Mouse (Mus musculus): ENCODE results near the gene Ech1. TPM values are rescaled to one million over a fixed set of nuclear protein-coding genes. Genes with fewer than 3 reads are reported as not detected.
A peak's percentile ranks its signal among the peaks of the same experiment; 100 is the strongest.

The Ech1 gene
- polyA plus RNA-seq (2015; fragmentation: Nextera tagmentation; extraction: Ambion mirVana), result 224 and 234 TPM in 2 replicates

DNA sequence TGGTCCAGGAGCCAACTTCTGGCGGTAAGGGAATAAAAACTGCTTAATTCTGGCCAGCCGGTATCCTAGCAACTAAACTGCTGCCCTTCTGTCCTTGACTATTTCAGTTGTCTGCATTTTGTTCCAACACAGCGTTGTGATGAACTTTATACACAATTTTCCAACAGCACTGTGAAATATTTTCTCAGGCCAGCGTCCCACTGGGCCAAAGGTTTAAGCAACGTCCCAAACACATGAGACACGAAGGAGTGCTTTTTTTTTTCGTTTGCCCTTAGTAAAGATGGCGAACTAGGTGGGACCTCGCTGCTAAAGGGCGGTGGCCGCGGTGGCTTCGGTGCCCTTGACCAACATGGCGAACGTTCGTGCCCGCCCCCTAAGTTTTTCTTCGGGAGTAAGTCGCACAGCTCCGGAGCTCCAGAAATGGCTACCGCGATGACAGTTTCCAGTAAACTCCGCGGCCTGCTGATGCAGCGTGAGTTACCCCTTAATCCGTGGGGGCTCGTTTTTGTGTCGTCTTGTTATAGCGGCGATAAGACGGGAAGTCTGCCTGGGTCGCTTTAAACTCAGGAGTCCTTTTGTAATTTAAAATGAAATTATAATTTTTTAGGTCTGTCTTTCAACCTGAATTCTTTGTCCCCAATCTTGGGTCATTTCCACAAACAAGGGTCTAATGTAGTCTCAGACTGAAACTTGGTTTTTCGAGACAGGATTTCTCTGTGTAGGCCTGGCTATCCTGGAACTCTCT is at the start of gene Ech1:
Gene Ech1, plus strand, starts transcription at position 277 of the 745 bp plus-strand sequence.
- H3K9ac ChIP-seq, result peak within 1 kb of the TSS; percentile 56
- H3K27me3 ChIP-seq, result no peaks in the 10 kb centered on the region
- no peaks in the 10 kb centered on the region for H3K9me3 ChIP-seq (replicated peaks)
- ATAC-seq (replicated peaks; ENCODE audit: insufficient number of reproducible peaks, insufficient read depth, low FRiP score, low read depth), result peak; percentile 81
- H3K4me2 ChIP-seq, result peak within 1 kb of the TSS; percentile 62
- peaks cover 52% of the 10 kb centered on the region for H3K4me1 ChIP-seq (replicated peaks)
- peak within 1 kb of the TSS; percentile 54 for H3K4me3 ChIP-seq
- peak within 1 kb of the TSS; percentile 88 for H3K27ac ChIP-seq
- H3K36me3 ChIP-seq, result peaks cover 37% of the 10 kb centered on the region
- 2% methylated on average over 33 of the region's 33 CpGs for WGBS

DNA sequence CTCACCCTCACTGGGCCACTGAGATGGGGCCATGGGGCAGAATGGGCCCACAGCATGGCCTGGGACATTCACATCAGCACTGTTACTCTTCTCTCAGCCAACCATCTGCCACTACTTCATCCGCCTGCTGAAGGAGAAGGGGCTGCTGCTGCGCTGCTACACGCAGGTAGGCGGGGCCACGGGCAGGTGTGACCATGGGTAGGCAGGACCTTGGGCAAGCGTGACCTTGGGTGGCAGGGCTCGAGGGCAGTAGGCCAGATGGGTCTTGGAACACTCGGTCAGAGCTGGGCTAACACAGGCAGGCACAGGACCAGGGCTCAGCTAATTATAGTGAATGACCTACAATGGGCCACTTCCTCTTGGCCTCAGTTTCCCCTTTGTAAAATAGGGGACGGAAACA is 46.2 kb upstream of the Ech1 start:
- no peak for ATAC-seq (replicated peaks; ENCODE audit: insufficient number of reproducible peaks, insufficient read depth, low FRiP score, low read depth)
- Histone ChIP-seq H3K4me3 (no peak overlapping the region), H3K9ac (no peak overlapping the region), H3K27ac (no peak overlapping the region), H3K4me2 (no peak overlapping the region), H3K9me3 (replicated peaks) (no peaks in the 10 kb centered on the region), H3K27me3 (no peaks in the 10 kb centered on the region), H3K36me3 (peaks cover 6% of the 10 kb centered on the region; the same call in 1 of the 2 replicates), H3K4me1 (replicated peaks) (peaks cover 17% of the 10 kb centered on the region)
- WGBS, result 79% methylated on average over 9 of the region's 9 CpGs

DNA sequence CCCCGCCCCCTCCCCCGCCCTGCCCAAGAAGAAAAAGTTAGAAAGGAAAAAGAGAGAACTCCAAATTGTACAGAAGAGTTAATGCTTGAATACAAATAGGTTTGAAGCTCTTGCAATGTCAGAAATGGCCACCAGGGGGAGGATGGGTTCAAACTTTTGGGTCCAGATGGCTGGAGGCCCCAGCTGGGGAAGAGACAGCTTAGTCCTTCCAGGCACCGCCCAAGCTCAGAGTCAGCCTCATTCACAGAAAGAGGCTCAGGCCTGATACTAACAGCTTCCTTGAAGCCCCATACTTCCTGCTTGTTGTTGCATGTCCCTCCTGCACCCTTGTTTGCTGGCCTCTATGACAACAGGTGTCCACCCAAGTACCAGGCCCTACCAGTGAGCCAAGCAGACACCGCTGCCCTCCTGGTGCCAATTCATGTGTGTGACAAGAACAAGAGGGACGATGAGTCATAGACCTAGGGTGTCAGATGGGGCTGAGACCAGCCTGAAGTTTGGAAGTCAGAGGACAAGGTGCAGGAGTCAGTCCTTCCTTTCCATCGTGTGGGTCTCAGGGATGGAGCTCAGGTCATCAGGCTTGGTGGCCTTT is 44.9 kb upstream of the Ech1 start:
- peak overlapping the region; percentile 57 for H3K27ac ChIP-seq
- no peak overlapping the region for H3K9ac ChIP-seq
- H3K9me3 ChIP-seq (replicated peaks), result no peaks in the 10 kb centered on the region
- ATAC-seq (replicated peaks; ENCODE audit: insufficient number of reproducible peaks, insufficient read depth, low FRiP score, low read depth), result peak; percentile 20; the same call in 1 of the 2 replicates
- 42% methylated on average over 6 of the region's 6 CpGs for WGBS
- H3K36me3 ChIP-seq, result peaks cover 10% of the 10 kb centered on the region; the same call in 1 of the 2 replicates
- no peaks in the 10 kb centered on the region for H3K27me3 ChIP-seq
- H3K4me3 ChIP-seq, result no peak overlapping the region
- peaks cover 17% of the 10 kb centered on the region for H3K4me1 ChIP-seq (replicated peaks)
- no peak overlapping the region for H3K4me2 ChIP-seq

DNA sequence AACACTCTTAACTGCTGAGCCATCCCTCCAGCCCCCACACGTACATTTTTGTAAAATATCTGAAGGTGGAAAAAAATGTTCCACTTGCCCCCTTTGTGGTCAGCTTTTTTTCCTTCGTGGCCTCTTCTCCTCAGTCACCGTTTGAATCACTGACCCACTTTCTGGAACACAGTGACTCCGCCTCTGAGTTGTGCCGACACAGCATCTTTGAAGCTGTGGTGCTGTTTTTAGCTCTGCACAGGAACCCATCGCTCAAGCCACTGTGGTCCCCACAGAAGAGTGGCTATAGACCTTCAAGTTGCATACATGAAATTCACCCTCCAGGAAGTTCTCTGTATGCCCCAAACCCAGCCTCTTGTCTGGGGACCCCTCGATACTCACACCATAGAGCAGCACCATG is 44.2 kb upstream of the Ech1 start:
- Histone ChIP-seq H3K36me3 (peaks cover 13% of the 10 kb centered on the region), H3K4me3 (no peak overlapping the region), H3K4me2 (no peak overlapping the region), H3K9ac (no peak overlapping the region), H3K27ac (peak overlapping the region; percentile 57), H3K4me1 (replicated peaks) (peaks cover 17% of the 10 kb centered on the region), H3K9me3 (replicated peaks) (no peaks in the 10 kb centered on the region), H3K27me3 (no peaks in the 10 kb centered on the region)
- ATAC-seq (replicated peaks; ENCODE audit: insufficient number of reproducible peaks, insufficient read depth, low FRiP score, low read depth), result no peak
- 54% methylated on average over 7 of the region's 7 CpGs for WGBS

DNA sequence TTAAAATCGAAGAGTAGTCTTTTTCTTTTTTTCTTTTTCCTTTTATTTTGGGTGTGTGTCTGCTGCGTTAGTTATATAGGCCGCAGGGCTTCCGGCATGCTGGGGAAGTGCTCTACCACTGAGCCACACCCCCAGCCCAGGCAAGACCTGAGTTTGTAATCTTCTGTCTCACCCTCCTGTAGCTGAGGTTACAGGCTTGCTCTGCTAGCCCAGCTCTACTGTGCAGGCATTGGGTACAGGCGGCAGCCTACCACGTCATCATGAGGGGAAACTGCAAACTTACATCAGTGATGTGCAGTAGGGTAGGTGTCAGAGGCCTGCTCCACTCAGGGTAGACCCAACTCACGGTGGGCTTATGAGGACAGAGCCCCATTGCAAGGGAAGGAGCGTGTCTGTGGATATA is 43.8 kb upstream of the Ech1 start:
- 0 out of 2 replicates have a peak overlapping the region, but pooled peaks have one; percentile 0 for H3K27ac ChIP-seq
- peaks cover 17% of the 10 kb centered on the region for H3K4me1 ChIP-seq (replicated peaks)
- H3K9me3 ChIP-seq (replicated peaks), result no peaks in the 10 kb centered on the region
- peaks cover 13% of the 10 kb centered on the region for H3K36me3 ChIP-seq
- H3K4me3 ChIP-seq, result no peak overlapping the region
- H3K9ac ChIP-seq, result no peak overlapping the region
- no peaks in the 10 kb centered on the region for H3K27me3 ChIP-seq
- no peak for ATAC-seq (replicated peaks; ENCODE audit: insufficient number of reproducible peaks, insufficient read depth, low FRiP score, low read depth)
- WGBS, result 82% methylated on average over 8 of the region's 8 CpGs
- H3K4me2 ChIP-seq, result no peak overlapping the region

DNA sequence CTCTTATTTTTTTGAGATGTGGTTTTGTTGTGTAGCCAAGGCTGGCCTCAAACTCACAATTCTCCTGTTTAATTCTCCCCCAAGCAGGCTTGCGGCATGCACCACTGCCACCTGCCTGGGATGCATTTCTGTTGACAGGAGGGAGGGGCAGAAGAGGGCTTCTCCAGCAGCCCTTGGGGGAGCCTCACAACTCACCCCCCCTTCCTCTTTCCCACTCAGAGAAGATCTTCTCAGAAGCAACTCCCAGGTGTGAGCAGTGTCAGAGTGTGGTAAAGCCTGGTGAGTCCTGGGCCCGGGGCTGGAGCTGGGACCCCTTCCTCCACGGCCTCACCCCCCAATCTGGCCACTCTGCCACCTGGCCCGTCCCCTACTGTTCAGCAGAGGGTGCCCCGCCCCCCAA is 39.9 kb upstream of the Ech1 start:
- no peaks in the 10 kb centered on the region for H3K9me3 ChIP-seq (replicated peaks)
- no peak overlapping the region for H3K9ac ChIP-seq
- WGBS, result 66% methylated on average over 5 of the region's 5 CpGs
- H3K27me3 ChIP-seq, result no peaks in the 10 kb centered on the region
- H3K4me1 ChIP-seq (replicated peaks), result peaks cover 22% of the 10 kb centered on the region
- ATAC-seq (replicated peaks; ENCODE audit: insufficient number of reproducible peaks, insufficient read depth, low FRiP score, low read depth), result no peak
- no peak overlapping the region for H3K4me2 ChIP-seq
- H3K4me3 ChIP-seq, result no peak overlapping the region
- H3K36me3 ChIP-seq, result peaks cover 13% of the 10 kb centered on the region
- H3K27ac ChIP-seq, result no peak overlapping the region

DNA sequence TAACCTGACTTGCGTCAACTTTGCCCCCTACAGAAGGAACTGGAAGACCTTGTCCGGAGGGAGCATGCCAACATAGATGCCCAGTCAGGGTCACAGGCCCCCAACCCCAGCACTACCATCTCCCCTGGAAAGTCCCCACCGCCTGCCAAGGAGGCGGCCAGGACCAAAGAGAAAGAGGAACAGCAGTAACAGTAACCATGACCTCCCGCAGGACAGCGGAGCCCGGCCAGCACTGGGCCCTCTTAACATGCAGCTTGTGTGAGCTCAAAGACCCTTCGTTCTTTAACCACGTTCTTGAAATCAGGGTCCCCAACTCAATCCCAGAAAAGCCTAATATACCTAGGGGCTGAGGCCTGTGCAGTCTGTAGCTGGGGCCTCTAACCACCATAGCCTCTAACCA is 37.1 kb upstream of the Ech1 start:
- no peaks in the 10 kb centered on the region for H3K9me3 ChIP-seq (replicated peaks)
- no peak overlapping the region for H3K9ac ChIP-seq
- no peaks in the 10 kb centered on the region for H3K27me3 ChIP-seq
- no peak overlapping the region for H3K4me3 ChIP-seq
- no peak for ATAC-seq (replicated peaks; ENCODE audit: insufficient number of reproducible peaks, insufficient read depth, low FRiP score, low read depth)
- 85% methylated on average over 9 of the region's 9 CpGs for WGBS
- H3K4me2 ChIP-seq, result no peak overlapping the region
- H3K4me1 ChIP-seq (replicated peaks), result 0 out of 2 replicates have a peak, but pooled peaks cover 8% of the 10 kb centered on the region
- H3K36me3 ChIP-seq, result peaks cover 13% of the 10 kb centered on the region
- no peak overlapping the region for H3K27ac ChIP-seq

DNA sequence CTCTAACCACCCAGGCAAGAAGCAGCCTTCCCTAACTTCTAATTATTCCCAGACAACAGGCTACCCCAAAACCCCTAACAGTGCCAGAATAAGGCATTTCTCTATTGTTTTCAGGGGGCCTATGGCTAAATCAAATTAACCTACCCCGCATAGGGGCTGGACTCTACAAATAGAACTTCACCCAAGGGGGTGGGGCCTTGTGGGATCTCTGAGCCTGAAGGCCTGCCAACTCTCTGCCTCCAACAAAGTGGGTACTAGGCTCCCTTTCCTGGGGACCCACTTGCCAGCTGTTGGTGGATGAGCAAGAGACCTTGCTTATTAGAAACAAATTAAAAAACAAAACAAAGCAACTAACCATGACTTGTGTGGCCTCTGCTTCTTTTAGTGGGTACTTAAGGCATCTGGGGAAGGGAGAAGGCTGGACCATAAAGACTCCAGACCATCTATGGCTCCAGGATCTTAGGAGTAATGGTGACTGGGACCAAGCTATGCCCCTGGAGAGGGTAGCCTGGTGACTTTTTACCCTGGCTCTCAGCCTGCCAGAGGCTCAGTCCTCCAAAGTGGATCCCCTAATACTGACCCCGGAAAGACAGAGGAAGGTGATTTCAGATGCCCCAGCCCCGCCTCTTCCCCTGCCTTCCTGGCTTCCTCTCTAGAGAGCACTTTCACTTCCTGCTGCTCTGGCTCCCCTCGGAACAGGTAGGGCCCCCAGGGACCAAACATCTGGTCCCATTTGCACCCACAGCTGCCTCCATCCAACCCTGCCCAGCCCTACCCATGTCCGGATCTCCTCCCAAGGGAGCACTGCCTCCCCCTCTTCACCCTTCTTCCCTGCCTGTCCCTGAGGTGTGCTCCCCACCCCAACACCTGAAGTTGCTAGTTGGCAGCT is 36.5 kb upstream of the Ech1 start, which contains the start of gene Rinl:
Gene Rinl, plus strand, starts transcription at position 663 of the 889 bp plus-strand sequence.
- WGBS, result 59% methylated on average over 5 of the region's 5 CpGs
- Histone ChIP-seq H3K9me3 (replicated peaks) (no peaks in the 10 kb centered on the region), H3K9ac (no peak within 1 kb of the TSS), H3K4me3 (peak within 1 kb of the TSS; percentile 19; the same call in 1 of the 2 replicates), H3K27me3 (no peaks in the 10 kb centered on the region), H3K27ac (no peak within 1 kb of the TSS), H3K4me2 (no peak within 1 kb of the TSS; the same call in 1 of the 2 replicates), H3K36me3 (peaks cover 13% of the 10 kb centered on the region), H3K4me1 (replicated peaks) (0 out of 2 replicates have a peak, but pooled peaks cover 6% of the 10 kb centered on the region)
- no peak for ATAC-seq (replicated peaks; ENCODE audit: insufficient number of reproducible peaks, insufficient read depth, low FRiP score, low read depth)

DNA sequence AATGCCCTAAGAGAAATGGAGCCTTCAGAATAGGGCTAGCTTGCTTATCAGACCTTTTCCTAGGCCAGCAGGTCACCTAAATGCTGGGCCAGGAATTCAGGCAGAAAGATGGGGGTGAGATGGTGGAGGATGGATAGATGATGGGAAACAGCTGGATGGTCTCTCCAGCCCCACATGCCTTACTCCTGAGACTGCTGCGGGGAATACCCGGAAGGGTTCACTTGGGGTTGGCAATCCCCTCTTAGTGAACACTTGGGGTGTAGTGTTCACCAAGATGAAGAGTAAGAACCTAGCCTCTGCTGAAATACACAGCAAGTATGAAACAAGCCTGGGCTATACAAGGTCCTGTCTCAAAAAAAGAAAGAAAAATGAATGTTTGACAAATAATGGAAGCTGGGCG is 35.8 kb upstream of the Ech1 start:
- no peak for ATAC-seq (replicated peaks; ENCODE audit: insufficient number of reproducible peaks, insufficient read depth, low FRiP score, low read depth)
- Histone ChIP-seq H3K4me3 (peak overlapping the region; percentile 19; the same call in 1 of the 2 replicates), H3K9me3 (replicated peaks) (no peaks in the 10 kb centered on the region), H3K4me2 (no peak overlapping the region; the same call in 1 of the 2 replicates), H3K4me1 (replicated peaks) (0 out of 2 replicates have a peak, but pooled peaks cover 6% of the 10 kb centered on the region), H3K9ac (no peak overlapping the region), H3K27ac (no peak overlapping the region), H3K27me3 (no peaks in the 10 kb centered on the region), H3K36me3 (peaks cover 8% of the 10 kb centered on the region)
- WGBS, result 54% methylated on average over 3 of the region's 3 CpGs

DNA sequence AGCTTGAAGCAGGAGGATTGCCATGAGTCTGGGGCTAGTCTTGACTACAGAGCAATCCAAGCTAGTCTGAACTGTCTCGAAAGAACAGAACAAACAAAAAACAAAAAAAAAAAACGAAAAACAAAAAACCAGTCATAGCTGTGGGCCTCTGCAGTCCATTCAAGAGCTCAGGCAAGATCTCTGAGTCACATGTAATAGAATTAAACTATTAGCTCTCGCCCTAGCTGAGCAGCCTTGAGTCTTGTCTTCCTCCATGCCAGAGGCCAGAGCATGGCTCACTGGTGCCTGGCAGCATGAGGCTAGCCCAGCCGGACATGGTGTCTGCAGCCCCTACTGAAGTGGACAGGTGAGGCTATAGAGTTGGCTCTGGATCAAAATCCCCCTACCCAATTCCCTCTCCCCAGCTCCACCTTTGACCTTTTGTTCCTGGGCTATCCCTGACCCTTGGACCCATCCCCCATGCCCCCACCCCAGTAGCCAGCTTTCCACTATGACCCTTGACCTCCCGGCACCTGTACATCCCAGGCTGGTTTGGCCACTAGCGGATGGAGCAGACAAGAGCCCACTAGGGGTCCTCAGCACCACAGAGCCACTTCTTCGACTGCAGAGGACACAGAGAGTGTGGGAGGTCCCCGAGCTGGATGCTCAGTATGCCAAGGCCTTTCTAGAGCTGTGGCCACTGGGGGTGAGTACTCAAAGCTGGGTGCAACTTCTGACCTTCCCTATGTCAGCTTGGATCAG is 34.8 kb upstream of the Ech1 start:
- H3K4me2 ChIP-seq, result no peak overlapping the region
- H3K4me1 ChIP-seq (replicated peaks), result 0 out of 2 replicates have a peak, but pooled peaks cover 6% of the 10 kb centered on the region
- 57% methylated on average over 8 of the region's 8 CpGs for WGBS
- peaks cover 8% of the 10 kb centered on the region for H3K36me3 ChIP-seq
- no peaks in the 10 kb centered on the region for H3K27me3 ChIP-seq
- no peak overlapping the region for H3K9ac ChIP-seq
- H3K27ac ChIP-seq, result no peak overlapping the region
- ATAC-seq (replicated peaks; ENCODE audit: insufficient number of reproducible peaks, insufficient read depth, low FRiP score, low read depth), result no peak
- no peak overlapping the region for H3K4me3 ChIP-seq
- no peaks in the 10 kb centered on the region for H3K9me3 ChIP-seq (replicated peaks)
